Mouse (Mus musculus) thymus, adult 2 months (tissue): ENCODE data around the gene Resf1.

Source experiments
- CTCF ChIP-seq: fragments of 200-500 bp; IDR thresholded peaks from 2 replicates; pipeline ENCODE4 v1.5.1; 2012; ENCODE audit warnings: mild to moderate bottlenecking, control low read depth, low read length, moderate library complexity, borderline replicate concordance; ENCODE audit not compliant: control insufficient read depth, poor library complexity, insufficient read depth; ENCODE audit errors: extremely low read depth
- POLR2A ChIP-seq: fragments of 200-500 bp; IDR thresholded peaks from 2 replicates; pipeline ENCODE4 v1.6.1; 2012; ENCODE audit warnings: mild to moderate bottlenecking, low read length, control low read depth, moderate library complexity; ENCODE audit not compliant: control insufficient read depth, poor library complexity, insufficient read depth; ENCODE audit errors: extremely low read depth

GRCm38 (mm10) chr6:149312221-149312620 lies 3.0 kb downstream of the Resf1 start:
- no peak for TF ChIP-seq POLR2A
- no peak for TF ChIP-seq CTCF
